Mouse (Mus musculus) midbrain, embryonic 16.5 days (tissue): ENCODE results near the gene Lmod1. TPM values are rescaled to one million over a fixed set of nuclear protein-coding genes. Genes with fewer than 3 reads are reported as not detected.

Experiments
- ATAC-seq: fragments of 200-750 bp; cut with Nextera tagmentation; 2 replicates; pipeline ENCODE4 v1.8.0; 2017; ENCODE audit warnings: moderate TSS enrichment
- H3K27ac ChIP-seq: fragments of 300-500 bp; sonication (generic); 2 replicates; pipeline ENCODE4 v1.5.1; 2014; ENCODE audit warnings: mild to moderate bottlenecking, low read length, mixed read lengths
- H3K27me3 ChIP-seq: fragments of 300-500 bp; sonication (generic); 2 replicates; pipeline ENCODE4 v1.6.1; 2014; ENCODE audit warnings: low read depth, low read length, mixed read lengths; ENCODE audit not compliant: control insufficient read depth, insufficient read depth
- H3K36me3 ChIP-seq: fragments of 300-500 bp; sonication (generic); 2 replicates; pipeline ENCODE4 v1.6.1; 2014; ENCODE audit warnings: mild to moderate bottlenecking, low read length, moderate library complexity, mixed read lengths; ENCODE audit not compliant: control insufficient read depth, insufficient read depth
- H3K4me1 ChIP-seq: fragments of 300-500 bp; sonication (generic); 2 replicates; pipeline ENCODE4 v1.6.1; 2014; ENCODE audit warnings: mild to moderate bottlenecking, low read length, mixed read lengths; ENCODE audit not compliant: control insufficient read depth, insufficient read depth
- H3K4me2 ChIP-seq: fragments of 300-500 bp; sonication (generic); 2 replicates; pipeline ENCODE4 v1.6.1; 2014; ENCODE audit warnings: mild to moderate bottlenecking, low read length, mixed read lengths
- H3K4me3 ChIP-seq: fragments of 300-500 bp; sonication (generic); 2 replicates; pipeline ENCODE4 v1.5.1; 2014; ENCODE audit warnings: low read depth, mild to moderate bottlenecking, low read length, moderate library complexity, mixed read lengths
- H3K9ac ChIP-seq: fragments of 300-500 bp; sonication (generic); 2 replicates; pipeline ENCODE4 v1.6.1; 2014; ENCODE audit warnings: low read depth, low read length, mixed read lengths
- H3K9me3 ChIP-seq: fragments of 300-500 bp; sonication (generic); replicated peaks from 2 replicates; pipeline ENCODE4 v1.6.1; 2014; ENCODE audit warnings: mild to moderate bottlenecking, low read length, mixed read lengths; ENCODE audit not compliant: control insufficient read depth, poor library complexity, severe bottlenecking
- WGBS: fragments of 180-500 bp; shearing (Covaris S2); extraction: QIAGEN DNeasy Blood & Tissue Kit; methylation state at CpG from one replicate; pipeline ENCODE4 v1.1.7; 2014; 5-methylcytosine and 5-hydroxymethylcytosine counted together
- polyA plus RNA-seq: library from polyadenylated mRNA; unstranded; fragments of >200 nt; fragmentation: Nextera tagmentation; extraction: Ambion mirVana; gene quantifications from 2 replicates; pipeline ENCODE4 v1.2.1, GENCODE M21; 2015

The Lmod1 gene
- 0.40 and 0.41 TPM in 2 replicates for polyA plus RNA-seq

DNA sequence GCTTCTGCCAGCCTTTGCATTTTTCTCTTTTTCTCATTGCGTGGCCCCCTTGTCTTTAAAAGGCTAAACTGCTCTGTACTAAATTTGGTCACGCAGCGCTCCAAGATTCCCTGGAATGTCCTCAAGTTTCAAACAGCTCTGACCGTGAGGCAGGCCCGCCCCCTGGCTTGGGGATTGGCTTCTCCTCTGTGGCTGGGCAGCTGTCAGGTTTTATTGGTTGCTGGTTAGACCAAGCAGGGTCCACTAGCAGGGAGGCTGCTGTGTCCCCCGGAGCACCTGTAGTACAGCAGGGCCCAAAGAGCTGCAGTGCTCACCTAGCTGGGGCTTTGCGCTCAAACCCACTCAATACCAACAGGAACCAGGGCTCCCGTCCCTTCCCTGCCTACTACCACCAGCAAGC, at the start of gene Lmod1:
Gene Lmod1 (plus strand): TSS at position 237 of the 400 bp plus-strand sequence.
- WGBS = 15% methylated on average over 8 of the region's 8 CpGs
- no peak within 1 kb of the TSS for H3K4me3 ChIP-seq
- ATAC-seq = no peak
- no peak within 1 kb of the TSS for H3K9ac ChIP-seq
- no peaks in the 10 kb centered on the region for H3K4me1 ChIP-seq
- no peaks in the 10 kb centered on the region for H3K36me3 ChIP-seq
- H3K27me3 ChIP-seq = no peaks in the 10 kb centered on the region; the same call in 1 of the 2 replicates
- H3K4me2 ChIP-seq = no peak within 1 kb of the TSS
- H3K9me3 ChIP-seq = no peaks in the 10 kb centered on the region
- H3K27ac ChIP-seq = no peak within 1 kb of the TSS

DNA sequence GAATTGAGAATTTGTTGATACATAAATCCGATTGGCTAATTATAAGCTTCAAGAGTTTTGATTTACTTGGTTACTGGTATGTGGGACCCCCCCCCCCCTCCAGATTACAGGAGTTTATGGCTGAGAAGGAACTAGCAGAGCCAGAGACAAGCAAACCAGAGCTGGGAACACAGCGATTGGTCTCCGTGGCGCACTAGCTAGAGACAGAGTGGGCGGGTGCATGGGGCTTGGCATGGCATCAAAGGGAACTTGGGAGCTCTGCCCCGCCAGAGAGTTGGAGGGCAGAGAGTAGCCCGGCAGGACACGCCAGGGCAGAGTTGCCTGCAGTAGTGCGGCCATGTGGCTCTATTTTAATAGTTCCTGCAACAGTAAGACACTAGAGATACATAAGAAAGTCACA, 44.0 kb upstream of the Lmod1 start:
- H3K27me3 ChIP-seq = no peaks in the 10 kb centered on the region
- no peak overlapping the region for H3K4me2 ChIP-seq
- no peak overlapping the region for H3K9ac ChIP-seq
- H3K27ac ChIP-seq = no peak overlapping the region
- peaks cover 15% of the 10 kb centered on the region for H3K36me3 ChIP-seq
- WGBS = 71% methylated on average over 9 of the region's 9 CpGs
- ATAC-seq = no peak
- peaks cover 12% of the 10 kb centered on the region for H3K4me1 ChIP-seq
- H3K4me3 ChIP-seq = no peak overlapping the region
- H3K9me3 ChIP-seq = no peaks in the 10 kb centered on the region

DNA sequence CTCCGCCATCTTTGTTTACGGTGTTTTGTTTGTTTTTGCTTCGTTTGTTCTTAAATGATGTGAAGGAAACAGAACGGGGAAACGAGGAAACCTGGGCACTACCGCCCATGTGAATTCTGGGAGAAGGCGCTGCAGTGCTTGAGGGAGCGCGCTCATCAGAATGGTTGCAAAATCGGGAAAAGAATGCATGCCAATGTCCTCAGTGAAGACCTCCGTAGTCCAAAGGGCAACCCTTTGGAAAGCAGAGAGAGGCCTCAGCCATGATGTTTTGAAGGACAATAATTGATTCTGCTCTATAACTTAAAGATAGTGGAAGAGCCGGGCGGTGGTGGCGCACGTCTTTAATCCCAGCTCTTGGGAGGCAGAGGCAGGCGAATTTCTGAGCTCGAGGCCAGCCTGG, 42.8 kb upstream of the Lmod1 start:
- 95% methylated on average over 17 of the region's 17 CpGs for WGBS
- no peak for ATAC-seq

DNA sequence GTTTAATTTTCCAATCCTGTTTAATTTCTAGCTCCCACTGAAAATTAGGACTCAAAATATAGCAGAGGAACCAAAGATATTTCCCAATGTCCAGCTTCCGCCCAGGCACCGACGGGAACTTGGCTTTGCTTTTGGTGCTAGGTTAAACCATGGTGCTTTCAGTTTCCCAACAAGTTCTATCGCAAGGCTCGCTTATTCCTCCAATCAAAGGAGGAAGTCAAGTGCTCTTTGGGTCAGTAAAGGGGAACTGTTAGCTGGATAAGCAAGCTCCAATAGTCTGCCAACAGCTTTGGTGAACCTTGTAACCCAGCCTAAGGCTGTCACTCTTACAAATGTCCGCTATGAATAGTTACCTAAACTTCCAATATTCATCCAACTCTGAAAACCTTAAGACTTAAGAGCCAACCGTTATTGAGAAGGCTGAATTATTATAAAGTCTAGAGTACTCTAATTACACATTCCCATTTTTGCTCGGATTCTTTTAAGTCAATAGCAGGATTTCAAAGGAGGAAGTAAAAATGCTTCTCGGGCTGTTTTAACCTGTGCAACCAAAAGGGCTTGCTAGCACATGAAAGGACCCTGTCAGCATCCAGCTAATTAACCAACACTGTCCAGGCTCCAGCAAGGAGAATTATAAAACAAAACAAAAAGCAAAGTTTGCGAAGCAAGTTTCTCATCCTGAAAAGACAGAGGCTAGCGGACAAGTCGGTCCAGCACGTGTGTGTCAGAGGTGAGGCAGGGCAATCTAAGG, 41.9 kb upstream of the Lmod1 start:
- Histone ChIP-seq H3K4me3 (peak overlapping the region; percentile 87), H3K27ac (peak overlapping the region; percentile 92), H3K4me1 (peaks cover 12% of the 10 kb centered on the region), H3K27me3 (no peaks in the 10 kb centered on the region), H3K9me3 (no peaks in the 10 kb centered on the region), H3K4me2 (peak overlapping the region; percentile 68), H3K9ac (peak overlapping the region; percentile 96), H3K36me3 (no peaks in the 10 kb centered on the region)
- 40% methylated on average over 13 of the region's 13 CpGs for WGBS
- ATAC-seq = no peak

More for the DNA sequence above, 42.8 kb upstream of the Lmod1 start:
- Histone ChIP-seq H3K27me3 (no peaks in the 10 kb centered on the region), H3K36me3 (peaks cover 6% of the 10 kb centered on the region), H3K4me1 (peaks cover 12% of the 10 kb centered on the region), H3K27ac (no peak overlapping the region), H3K9me3 (no peaks in the 10 kb centered on the region), H3K4me3 (no peak overlapping the region), H3K4me2 (no peak overlapping the region), H3K9ac (no peak overlapping the region)

DNA sequence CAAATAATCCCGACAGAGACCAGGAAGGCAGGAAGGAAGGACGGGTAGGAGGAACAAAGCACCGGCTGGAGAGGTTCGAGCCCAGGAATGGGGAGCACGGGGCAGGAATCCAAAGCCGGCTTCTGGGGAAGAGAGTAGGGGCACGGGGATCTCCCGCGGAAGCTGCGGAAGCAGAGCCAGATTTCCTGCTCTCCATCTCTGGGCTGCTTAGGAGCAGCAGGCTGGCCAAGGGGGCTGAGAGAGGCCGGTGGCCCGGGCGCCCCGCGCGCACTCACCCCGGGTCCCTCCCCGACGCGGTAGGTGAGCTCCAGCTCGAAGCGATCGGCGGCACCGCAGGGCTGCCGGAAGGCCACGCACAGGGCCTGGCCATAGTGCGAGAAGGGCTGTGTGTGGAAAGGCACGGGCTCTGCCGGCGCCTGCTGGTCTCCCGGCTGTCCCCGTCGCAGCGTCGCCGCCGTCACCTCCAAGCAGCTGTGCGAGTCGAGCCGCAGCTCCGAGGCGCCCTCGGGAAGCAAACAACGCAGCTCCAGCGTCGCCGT, 41.3 kb upstream of the Lmod1 start:
- Histone ChIP-seq H3K4me1 (peaks cover 12% of the 10 kb centered on the region), H3K4me2 (peak overlapping the region; percentile 68)

DNA sequence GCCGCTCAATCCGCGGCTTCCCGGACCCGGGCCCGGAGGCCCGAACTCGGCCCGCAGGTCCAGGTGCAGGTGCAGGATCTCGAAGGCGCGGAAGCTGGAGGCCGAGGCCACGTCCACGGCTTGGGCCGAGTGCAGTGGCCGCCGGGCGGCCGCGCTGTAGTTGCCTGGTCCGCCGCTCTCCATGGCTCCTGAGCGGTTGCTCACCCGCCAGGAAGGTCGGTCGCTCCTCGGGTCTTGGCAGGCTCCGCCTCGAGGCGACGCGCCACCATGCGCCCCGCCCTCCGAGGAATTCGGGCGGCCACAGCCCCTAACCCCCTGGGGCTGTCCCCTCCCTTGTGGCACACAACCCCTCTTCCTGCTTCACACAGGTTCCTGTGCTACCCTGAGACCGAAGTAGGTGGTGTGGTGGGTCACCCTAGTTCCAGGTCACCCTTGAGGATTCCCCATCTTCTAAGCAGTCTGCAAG, 40.7 kb upstream of the Lmod1 start, which contains the start of gene Rnpep:
Gene Rnpep (minus strand): TSS at position 259 of the 466 bp plus-strand sequence.
- Histone ChIP-seq H3K4me1 (peaks cover 12% of the 10 kb centered on the region), H3K36me3 (no peaks in the 10 kb centered on the region), H3K4me3 (peak within 1 kb of the TSS; percentile 87), H3K9ac (peak within 1 kb of the TSS; percentile 96), H3K9me3 (no peaks in the 10 kb centered on the region), H3K27me3 (no peaks in the 10 kb centered on the region), H3K27ac (peak within 1 kb of the TSS; percentile 92), H3K4me2 (peak within 1 kb of the TSS; percentile 68)
- WGBS = 1% methylated on average over 39 of the region's 39 CpGs
- ATAC-seq = peak; percentile 89

More for the DNA sequence above, 41.3 kb upstream of the Lmod1 start:
- WGBS = under 1% methylated on average over 35 of the region's 48 CpGs
- no peaks in the 10 kb centered on the region for H3K9me3 ChIP-seq
- H3K4me3 ChIP-seq = peak overlapping the region; percentile 87
- peak overlapping the region; percentile 96 for H3K9ac ChIP-seq
- ATAC-seq = peak; percentile 77
- H3K27me3 ChIP-seq = no peaks in the 10 kb centered on the region
- H3K36me3 ChIP-seq = no peaks in the 10 kb centered on the region
- H3K27ac ChIP-seq = peak overlapping the region; percentile 92

DNA sequence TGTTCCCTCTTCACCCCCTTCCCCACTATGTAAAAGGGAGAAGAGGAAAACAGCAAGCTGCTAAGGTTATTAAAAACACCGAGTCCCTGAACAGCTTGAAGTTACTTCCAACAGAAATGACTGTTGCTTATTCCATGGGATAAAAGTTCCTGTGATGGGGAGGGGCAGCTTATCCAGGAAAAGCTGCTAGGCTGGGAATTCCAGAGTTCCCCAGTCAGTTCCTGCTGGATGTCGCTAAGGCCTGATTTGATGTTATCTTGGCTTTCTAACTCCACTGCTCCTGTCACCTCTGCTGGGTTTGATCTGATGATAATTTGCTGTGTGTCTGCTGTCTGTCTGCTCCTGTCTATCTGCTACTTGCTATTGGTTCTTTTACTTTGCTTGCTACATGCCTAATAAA, 38.3 kb upstream of the Lmod1 start:
- H3K9me3 ChIP-seq = no peaks in the 10 kb centered on the region
- WGBS = 76% methylated on average over 2 of the region's 2 CpGs
- H3K4me2 ChIP-seq = no peak overlapping the region
- H3K4me3 ChIP-seq = no peak overlapping the region
- no peak overlapping the region for H3K9ac ChIP-seq
- ATAC-seq = no peak
- no peaks in the 10 kb centered on the region for H3K36me3 ChIP-seq
- H3K4me1 ChIP-seq = peaks cover 7% of the 10 kb centered on the region
- H3K27me3 ChIP-seq = no peaks in the 10 kb centered on the region
- H3K27ac ChIP-seq = no peak overlapping the region

DNA sequence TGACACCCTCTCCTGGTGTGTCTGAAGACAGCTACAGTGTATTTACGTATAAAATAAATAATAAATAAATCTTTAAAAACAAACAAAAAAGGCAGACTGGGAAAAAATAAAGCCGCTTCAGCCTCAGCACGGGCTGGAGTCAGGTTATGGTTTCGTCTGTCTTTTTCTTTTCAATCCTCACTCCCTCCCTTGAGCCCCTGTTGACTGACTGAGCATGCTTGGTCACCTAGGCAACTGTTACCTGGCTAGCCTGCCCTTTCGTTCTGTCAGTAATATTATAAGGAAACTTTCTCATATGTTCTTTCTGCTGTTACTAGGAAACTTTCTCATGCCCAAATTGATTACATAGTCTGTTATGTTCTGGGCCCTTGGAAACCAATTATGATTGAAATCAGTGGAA, 33.7 kb upstream of the Lmod1 start:
- Histone ChIP-seq H3K4me2 (no peak overlapping the region), H3K4me1 (no peaks in the 10 kb centered on the region; the same call in 1 of the 2 replicates), H3K27me3 (no peaks in the 10 kb centered on the region), H3K4me3 (no peak overlapping the region), H3K36me3 (peaks cover 5% of the 10 kb centered on the region), H3K9ac (no peak overlapping the region), H3K27ac (peak overlapping the region; percentile 33; the same call in 1 of the 2 replicates), H3K9me3 (no peaks in the 10 kb centered on the region)
- ATAC-seq = peak; percentile 77; the same call in 1 of the 2 replicates
- 66% methylated on average over 5 of the region's 5 CpGs for WGBS

DNA sequence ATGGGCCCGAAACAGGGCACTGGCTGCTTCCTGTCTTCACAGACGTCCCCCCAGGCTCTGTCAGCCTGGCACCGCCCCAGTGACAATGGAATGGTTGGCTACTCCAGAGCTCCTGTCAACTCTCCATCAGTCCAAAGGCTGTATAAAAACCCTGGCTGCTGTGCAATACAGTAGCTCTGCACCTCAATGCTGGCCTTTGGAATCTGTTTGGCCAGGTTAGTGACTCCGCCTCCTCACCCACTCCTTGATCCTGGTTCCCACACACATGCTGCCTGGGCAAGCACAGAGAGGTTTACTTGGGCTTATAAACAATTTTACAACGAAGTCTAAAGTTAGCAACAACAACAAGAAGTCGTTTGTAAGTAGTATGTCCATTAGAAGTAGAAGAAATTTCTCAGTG, 13.3 kb upstream of the Lmod1 start:
- no peak overlapping the region for H3K9ac ChIP-seq
- H3K4me1 ChIP-seq = peaks cover 19% of the 10 kb centered on the region
- no peak overlapping the region for H3K4me3 ChIP-seq
- no peak for ATAC-seq
- no peak overlapping the region for H3K4me2 ChIP-seq
- 81% methylated on average over 6 of the region's 6 CpGs for WGBS
- peaks cover 8% of the 10 kb centered on the region; the same call in 1 of the 2 replicates for H3K36me3 ChIP-seq
- H3K27ac ChIP-seq = no peak overlapping the region
- no peaks in the 10 kb centered on the region for H3K9me3 ChIP-seq
- no peaks in the 10 kb centered on the region for H3K27me3 ChIP-seq
